Mouse (Mus musculus): ENCODE measurements at regions not wholly inside any gene's neighbourhood (a gene's known extent, or its start where the extent isn't known, plus 50 kb on each side); places are given as distances from the start of the nearest gene placed in this dataset.

GRCm38 (mm10) chr2:148505651-148506050, 62.3 kb upstream of the Cd93 start:
- DNase-seq (ENCODE audit: low spot score in 2 of 2): no peak

GRCm38 (mm10) chr2:148503143-148503854, 59.9 kb upstream of the Cd93 start:
- DNase-seq (ENCODE audit: low spot score in 2 of 2): no peak

- DNase-seq (ENCODE audit: low spot score in 2 of 2): no peak
Measured at GRCm38 (mm10) chr2:148502321-148502720, 59.0 kb upstream of the Cd93 start.

- no peak for DNase-seq (ENCODE audit: low spot score in 2 of 2)
Measured at GRCm38 (mm10) chr2:148500235-148500936, 57.0 kb upstream of the Cd93 start.

- no peak for DNase-seq (ENCODE audit: low spot score in 2 of 2)
Measured at GRCm38 (mm10) chr2:148497452-148498302, 54.3 kb upstream of the Cd93 start.

- DNase-seq (ENCODE audit: low spot score in 2 of 2): no peak
Measured at GRCm38 (mm10) chr2:148496151-148497040, 53.0 kb upstream of the Cd93 start.

GRCm38 (mm10) chr2:148495485-148495884, 52.1 kb upstream of the Cd93 start:
- DNase-seq (ENCODE audit: low spot score in 2 of 2): no peak

GRCm38 (mm10) chr2:148493281-148493680, 49.9 kb upstream of the Cd93 start:
- no peak for DNase-seq (ENCODE audit: low spot score in 2 of 2)

Data from right cerebral cortex, postnatal 36 days (tissue).